Mouse (Mus musculus): ENCODE measurements around the gene Kif27.

- TF ChIP-seq CTCF (IDR thresholded peaks at IDR 0.05; ENCODE audit: low read depth, low read length) (no peak), POLR2A (IDR thresholded peaks at IDR 0.05; ENCODE audit: extremely low read depth, insufficient read depth, low read length) (no peak)
Measured at GRCm38 (mm10) chr13:58389324-58389951, 30.5 kb upstream of the Kif27 start.
